ENCODE assay signal across 36 mouse cellular contexts in the genomic region with DNA sequence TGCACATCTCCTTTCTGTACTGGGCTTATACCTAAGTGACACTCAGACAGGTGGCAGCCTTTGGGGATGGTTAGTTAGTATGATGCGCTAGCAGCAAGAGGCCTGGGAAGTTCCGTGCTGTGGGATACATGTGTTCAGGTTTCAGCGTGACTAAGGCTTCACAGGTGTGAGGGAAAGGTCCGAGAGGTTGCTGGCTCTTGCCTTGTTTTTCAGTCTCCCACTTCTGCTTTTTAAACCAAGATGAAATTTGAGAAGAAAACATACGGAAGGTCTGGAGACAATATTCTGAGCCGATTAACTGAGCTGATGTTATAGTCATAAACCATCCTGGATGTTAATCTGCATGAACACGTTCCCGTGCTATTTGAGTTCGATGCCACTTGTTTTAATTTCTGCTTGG. TPM values are rescaled to one million over a fixed set of nuclear protein-coding genes. Genes with fewer than 3 reads are reported as not detected.
"Had no signal": no experiment of that assay in that cellular context is flagged by ENCODE, and none has a peak within 500 bp of the region (broad histone marks: within the 10 kb centered on the region; RNA-seq: fewer than 3 reads in every experiment).

No protein-coding gene starts in this region.

- H3K4me3 ChIP-seq: heart, embryonic 12.5 days; heart, embryonic 13.5 days; heart, embryonic 15.5 days; hindbrain, embryonic 10.5 days; hindbrain, embryonic 12.5 days; hindbrain, embryonic 13.5 days; hindbrain, embryonic 15.5 days; intestine, embryonic 15.5 days; kidney, embryonic 15.5 days; layer of hippocampus, adult 2 months had no signal

- H3K9me3 ChIP-seq: heart, embryonic 12.5 days; heart, embryonic 13.5 days; heart, embryonic 15.5 days; hindbrain, embryonic 10.5 days; hindbrain, embryonic 12.5 days; hindbrain, embryonic 13.5 days; hindbrain, embryonic 15.5 days; intestine, embryonic 15.5 days; kidney, embryonic 15.5 days had no signal

- H3K4me2 ChIP-seq: heart, embryonic 12.5 days; heart, embryonic 13.5 days; heart, embryonic 15.5 days; hindbrain, embryonic 12.5 days; hindbrain, embryonic 13.5 days; hindbrain, embryonic 14.5 days; hindbrain, embryonic 15.5 days; intestine, embryonic 15.5 days; kidney, embryonic 15.5 days had no signal

- H3K27ac ChIP-seq: heart, embryonic 13.5 days; heart, embryonic 15.5 days; hindbrain, embryonic 10.5 days; hindbrain, embryonic 12.5 days; hindbrain, embryonic 13.5 days; hindbrain, embryonic 14.5 days; hindbrain, embryonic 15.5 days; hindbrain, postnatal 0 days; intestine, embryonic 15.5 days; kidney, embryonic 15.5 days; kidney, postnatal 0 days; layer of hippocampus, adult 2 months had no signal

- ATAC-seq: hindbrain, embryonic 16.5 days; hindbrain, postnatal 0 days; inflammation-experienced regulatory T-cells, adult 6 months; intestine, embryonic 15.5 days; intestine, embryonic 16.5 days; intestine, postnatal 0 days had no signal

- H3K27me3 ChIP-seq: hindbrain, embryonic 15.5 days had no signal

- H3K9ac ChIP-seq: heart, embryonic 12.5 days; heart, embryonic 13.5 days; heart, embryonic 15.5 days; hindbrain, embryonic 12.5 days; hindbrain, embryonic 13.5 days; hindbrain, embryonic 14.5 days; hindbrain, embryonic 15.5 days; intestine, embryonic 15.5 days; kidney, embryonic 15.5 days had no signal

- H3K4me1 ChIP-seq: heart, embryonic 13.5 days; intestine, embryonic 15.5 days had no signal

- DNase-seq: heart, postnatal 10 days; heart, postnatal 14 days; heart, postnatal 36 days; heart, postnatal 4 days; kidney, adult 11 months; kidney, adult 18-20 months; kidney, adult 2 months; kidney, adult 8-10 months; kidney, adult 9 months; kidney, postnatal 10 days; kidney, postnatal 14 days; kidney, postnatal 25 days; kidney, postnatal 36 days; kidney, postnatal 4 days; layer of hippocampus, adult 9-11 months; layer of hippocampus, postnatal 36 days had no signal

- H3K36me3 ChIP-seq: heart, embryonic 12.5 days; heart, embryonic 13.5 days; heart, embryonic 15.5 days; hindbrain, embryonic 10.5 days; hindbrain, embryonic 12.5 days; hindbrain, embryonic 13.5 days; hindbrain, embryonic 15.5 days; intestine, embryonic 15.5 days; kidney, embryonic 15.5 days had no signal

RNA-seq across cellular contexts. Expression of gene Syt16, which starts 5.0 kb away (rescaled TPM):
- total RNA-seq: heart, postnatal 10 days; heart, postnatal 14 days; heart, postnatal 25 days; heart, postnatal 36 days; hematopoietic stem cell, adult 5-6 weeks had no signal
- polyA plus RNA-seq: heart, postnatal 0 days; inflammation-experienced regulatory T-cells, adult 6 months had no signal
